Mouse (Mus musculus) adrenal gland, postnatal 36 days (tissue): Measurements from ENCODE around the gene Smyd2. TPM values are rescaled to one million over a fixed set of nuclear protein-coding genes. Genes with fewer than 3 reads are reported as not detected.
A peak's percentile ranks its signal among the peaks of the same experiment; 100 is the strongest.

Source experiments
- DNase-seq, 2 experiments: peaks; one replicate each; pipeline ENCODE4 v3.0.0; 2021; ENCODE audit warnings: mixed read lengths in 1 of 2
- total RNA-seq, 2 experiments: library from RNA; stranded (reverse); gene quantifications; 2 replicates each; pipeline ENCODE4 v1.2.3; 2021

Gene Smyd2
- total RNA-seq, 2 experiments from 2014 or later = 76.7 to 81.8 TPM

GRCm38 (mm10) chr1:189872050-189872449 lies 50.1 kb downstream of the Smyd2 start:
- DNase-seq = no peak

DNA sequence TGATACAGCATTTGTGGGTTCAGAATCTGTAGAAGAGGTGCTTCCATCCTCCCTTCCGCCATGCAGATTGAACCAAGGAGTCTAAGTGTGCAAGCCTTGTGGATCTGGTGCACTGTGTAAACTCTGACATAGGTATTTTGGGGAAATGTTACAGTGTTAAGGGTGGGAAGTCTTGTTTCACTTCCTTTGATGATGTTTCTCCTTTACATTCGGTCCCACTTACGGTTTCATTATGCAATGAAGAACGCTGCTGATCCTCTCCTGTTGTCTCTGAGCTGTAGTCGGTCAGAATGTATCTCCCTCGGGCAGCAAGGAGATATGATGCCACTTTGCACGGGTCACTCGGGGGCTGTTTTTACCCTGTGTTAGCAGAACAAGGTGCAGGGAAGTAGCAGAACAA lies 50.5 kb downstream of the Smyd2 start:
- DNase-seq = no peak

DNA sequence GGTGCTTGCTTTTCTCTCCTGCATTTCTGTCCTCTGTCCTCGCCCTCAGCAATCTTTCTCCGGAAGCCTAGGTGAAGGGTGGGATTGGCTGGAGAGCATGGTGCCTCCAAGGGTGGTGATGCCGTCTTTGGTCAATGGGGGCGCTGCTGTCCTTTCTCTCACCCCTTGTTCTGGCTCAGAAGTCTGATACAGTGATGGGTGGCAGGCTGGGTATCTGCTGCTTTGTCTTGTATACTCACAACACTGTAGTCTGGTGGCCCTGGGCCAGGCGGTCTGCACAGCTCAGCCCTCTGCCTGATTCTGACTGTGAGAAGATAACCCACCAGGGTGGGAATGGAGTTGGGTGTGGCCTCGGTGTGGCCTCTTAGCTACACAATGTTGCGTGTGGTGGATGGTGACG lies 51.6 kb downstream of the Smyd2 start:
- no peak for DNase-seq

DNA sequence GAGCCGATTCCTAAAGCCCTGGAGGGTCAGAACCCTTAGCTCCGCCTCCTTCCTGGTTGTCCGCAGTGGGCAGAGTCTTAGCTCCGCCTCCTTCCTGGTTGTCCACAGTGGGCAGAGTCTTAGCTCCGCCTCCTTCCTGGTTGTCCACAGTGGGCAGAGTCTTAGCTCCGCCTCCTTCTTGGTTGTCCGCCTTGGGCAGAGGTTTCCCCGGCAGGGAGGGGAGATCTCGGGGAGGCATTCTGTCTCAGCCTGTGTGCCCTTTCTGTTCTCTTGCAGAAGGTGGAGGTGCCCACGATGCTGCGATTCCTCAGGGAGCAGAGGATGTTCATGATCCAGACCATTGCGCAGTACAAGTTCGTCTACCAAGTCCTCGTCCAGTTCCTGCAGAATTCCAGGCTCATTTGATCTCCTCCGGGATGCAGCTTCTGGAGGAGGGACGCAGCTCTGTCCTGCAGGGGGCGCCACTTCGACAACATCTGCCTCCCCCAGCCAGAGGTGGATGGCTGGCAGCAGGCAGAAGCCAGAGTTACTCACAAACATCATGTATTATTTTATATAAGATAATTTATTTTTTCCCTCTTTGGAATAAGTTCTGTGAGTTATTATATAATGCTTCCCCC lies 52.4 kb downstream of the Smyd2 start:
- peak; percentile 33 to 43 for DNase-seq

- DNase-seq = peak; percentile 75 to 77
Measured at GRCm38 (mm10) chr1:189868036-189868435, 54.1 kb downstream of the Smyd2 start.

GRCm38 (mm10) chr1:189867497-189867896 lies 54.7 kb downstream of the Smyd2 start:
- peak; percentile 72 to 77 for DNase-seq

DNA sequence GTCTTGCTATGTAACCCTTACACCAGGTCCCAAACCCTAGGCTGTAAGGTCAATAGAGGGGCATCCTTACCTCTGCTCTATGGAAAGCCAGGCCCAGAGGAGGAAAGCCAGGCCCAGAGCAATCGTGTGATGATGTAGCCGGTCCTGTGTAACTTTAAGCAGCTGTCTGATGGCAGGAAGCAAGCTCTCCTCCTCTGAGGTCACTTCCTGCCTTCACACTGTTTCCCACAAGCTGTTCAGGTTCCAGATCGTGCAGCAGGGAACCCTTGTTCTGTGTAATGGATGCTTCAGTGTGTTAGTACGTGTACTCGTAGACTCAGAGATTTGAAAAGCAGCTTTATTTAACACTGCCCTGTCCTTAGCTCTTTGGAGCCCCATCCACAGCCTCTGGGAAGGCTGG lies 55.1 kb downstream of the Smyd2 start:
- no peak for DNase-seq

DNA sequence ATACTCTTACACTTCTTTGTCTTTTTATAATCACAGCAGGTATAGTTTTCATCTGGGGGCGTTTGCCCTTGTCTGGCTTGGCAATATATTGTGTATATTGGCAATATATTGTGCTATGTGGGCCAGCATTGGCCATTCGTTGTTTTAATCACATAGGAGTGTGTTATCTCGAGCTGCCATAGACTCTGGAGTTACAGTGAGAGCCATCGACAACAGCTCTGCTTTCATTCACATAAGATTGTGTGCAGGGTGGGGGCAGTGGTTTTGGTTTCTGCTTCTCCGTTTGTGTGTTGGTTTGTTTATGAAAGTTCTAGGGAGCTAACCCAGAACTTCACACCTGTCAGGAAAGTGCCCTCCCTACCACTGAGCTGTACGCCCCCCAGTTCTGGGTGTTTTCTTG lies 55.5 kb downstream of the Smyd2 start:
- no peak for DNase-seq

- DNase-seq = no peak
Measured at GRCm38 (mm10) chr1:189864846-189865560, 57.2 kb downstream of the Smyd2 start.

DNA sequence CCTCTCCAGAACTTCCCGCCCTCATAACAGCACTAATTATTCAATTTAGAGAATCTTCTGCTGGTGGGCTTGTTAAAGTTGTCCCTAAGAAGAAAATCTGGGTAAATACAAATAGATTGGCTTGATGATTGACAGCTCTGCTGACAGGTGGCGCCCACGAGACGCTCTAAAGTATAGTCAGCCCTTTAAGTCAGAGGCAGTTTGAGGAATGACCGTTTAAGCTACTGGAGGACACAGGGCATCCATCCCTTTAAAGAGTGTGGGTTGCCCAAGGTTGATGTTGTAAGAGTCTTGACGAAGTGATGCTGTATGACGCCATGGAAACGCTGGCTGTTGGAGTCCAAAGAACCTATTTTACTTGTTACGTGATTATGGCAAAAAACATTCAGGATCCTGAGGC lies 57.9 kb downstream of the Smyd2 start:
- DNase-seq = no peak

- DNase-seq = no peak
Measured at GRCm38 (mm10) chr1:189863727-189864126, 58.4 kb downstream of the Smyd2 start.

- no peak for DNase-seq
Measured at GRCm38 (mm10) chr1:189860942-189861315, 61.2 kb downstream of the Smyd2 start.

DNA sequence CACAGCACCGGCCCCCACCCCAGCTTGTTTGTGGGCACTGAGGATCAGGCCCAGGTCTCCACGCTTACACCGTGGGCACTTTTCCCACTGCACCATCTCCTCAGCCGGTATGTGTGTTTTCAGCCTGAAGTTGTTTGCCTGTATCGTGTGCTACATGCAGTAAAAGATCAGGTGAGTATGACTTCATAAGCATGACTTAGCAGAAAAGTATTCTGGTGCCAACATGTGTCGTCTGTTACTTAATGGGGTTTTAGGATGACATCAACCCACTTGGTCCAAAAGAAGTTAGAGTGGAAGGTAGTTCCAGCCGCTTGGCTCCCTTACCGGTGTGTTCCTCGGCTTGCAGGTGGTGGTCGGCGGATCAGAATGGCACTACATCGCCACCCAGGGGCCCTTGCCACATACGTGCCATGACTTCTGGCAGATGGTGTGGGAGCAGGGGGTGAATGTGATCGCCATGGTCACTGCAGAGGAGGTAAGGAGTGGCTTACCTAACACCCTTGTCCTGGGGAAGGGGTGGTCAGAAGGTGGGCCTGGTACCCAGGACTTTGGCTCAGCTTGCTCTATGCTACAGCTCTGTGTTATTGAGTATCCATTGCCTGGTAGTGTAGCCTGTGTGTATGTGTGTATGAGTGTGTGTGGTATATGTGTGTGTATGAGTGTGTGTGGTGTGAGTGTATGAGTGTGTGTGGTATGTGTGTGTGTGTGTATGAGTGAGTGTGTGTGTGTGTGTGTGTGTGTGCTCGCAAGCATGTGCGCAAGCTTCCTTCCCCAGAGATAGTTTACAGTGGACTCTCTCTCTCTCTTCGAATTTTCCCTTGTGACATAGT lies 61.8 kb downstream of the Smyd2 start:
- no peak for DNase-seq

DNA sequence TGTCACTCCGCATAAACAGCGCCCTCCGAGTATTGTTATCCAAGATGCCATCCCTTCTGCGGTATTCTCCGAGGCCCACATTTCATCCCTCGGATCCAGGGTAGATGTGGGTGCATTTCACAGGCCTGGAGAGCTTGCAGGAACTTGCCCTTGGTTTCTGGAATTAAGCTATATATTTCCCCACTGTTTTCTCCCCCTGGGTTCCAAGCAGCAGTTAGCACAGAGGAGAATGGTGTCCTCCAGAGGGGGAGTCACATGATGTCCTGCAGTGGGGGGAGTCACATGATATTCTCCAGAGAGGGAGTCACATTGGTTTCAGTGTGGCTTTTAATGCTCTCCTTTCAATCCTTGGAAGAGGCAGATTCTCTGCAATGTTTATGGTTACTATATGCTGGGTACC lies 63.8 kb downstream of the Smyd2 start:
- no peak for DNase-seq

- DNase-seq = no peak
Measured at GRCm38 (mm10) chr1:189855739-189856138, 66.4 kb downstream of the Smyd2 start.

- no peak for DNase-seq
Measured at GRCm38 (mm10) chr1:189854646-189855045, 67.5 kb downstream of the Smyd2 start.

- DNase-seq = no peak
Measured at GRCm38 (mm10) chr1:189852456-189852855, 69.7 kb downstream of the Smyd2 start.

GRCm38 (mm10) chr1:189852051-189852450 lies 70.1 kb downstream of the Smyd2 start:
- no peak for DNase-seq

DNA sequence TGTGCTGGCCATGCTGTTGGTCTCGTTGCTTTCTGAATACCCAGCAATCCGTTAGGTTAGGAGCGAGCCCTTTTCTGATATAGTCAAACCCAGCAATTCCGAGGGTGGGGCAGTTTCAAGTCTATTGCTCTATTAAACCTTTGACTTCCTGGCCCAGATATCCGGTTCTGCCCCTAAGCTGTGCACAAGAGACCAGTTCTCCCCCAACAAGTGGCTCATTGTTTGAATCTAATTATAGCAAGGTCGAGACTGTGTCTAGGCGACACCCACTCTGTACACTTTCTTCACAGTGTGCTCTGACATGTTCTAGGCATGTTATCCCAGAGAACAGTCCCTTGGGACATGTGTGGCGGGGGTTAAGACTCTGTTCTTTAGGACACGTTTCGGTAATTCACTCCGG lies 72.6 kb downstream of the Smyd2 start:
- DNase-seq = no peak

DNA sequence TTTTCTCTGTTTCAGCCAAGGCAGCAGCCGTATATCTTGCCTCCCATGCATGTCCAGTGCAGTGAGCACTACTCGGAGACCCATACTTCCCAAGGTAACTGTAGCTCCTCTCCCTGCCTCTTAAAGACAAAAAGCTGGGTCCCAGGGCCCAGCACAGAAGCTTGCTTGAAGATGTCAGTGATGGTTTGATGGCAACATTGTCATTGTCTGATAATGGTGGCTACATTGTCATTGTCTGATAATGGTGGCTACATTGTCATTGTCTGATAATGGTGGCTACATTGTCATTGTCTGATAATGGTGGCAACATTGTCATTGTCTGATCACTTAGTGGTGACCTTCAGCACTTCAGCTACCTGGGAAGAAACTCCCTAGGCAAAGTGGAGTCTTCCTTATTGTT lies 75.8 kb downstream of the Smyd2 start:
- DNase-seq = no peak

DNA sequence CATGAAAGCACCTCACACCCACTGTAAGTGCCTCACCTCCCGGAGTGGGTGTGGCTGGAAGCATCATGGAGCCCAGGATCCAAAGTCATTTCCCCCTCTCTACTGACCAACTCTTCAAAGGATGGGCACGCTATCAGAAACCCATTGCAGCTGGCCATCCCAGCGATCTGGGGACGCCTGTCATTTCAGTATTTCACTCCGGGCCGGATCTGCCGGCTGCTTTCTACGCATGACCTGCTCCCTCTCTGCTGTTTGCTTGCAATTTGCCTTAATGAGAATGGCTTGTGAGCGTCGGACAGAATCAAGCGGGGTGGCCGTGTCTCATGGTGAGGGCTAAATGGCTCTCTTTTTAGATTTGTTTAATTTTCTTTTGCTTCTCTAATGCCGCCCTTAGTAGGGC lies 88.0 kb downstream of the Smyd2 start:
- DNase-seq = no peak

GRCm38 (mm10) chr1:189833351-189833750 lies 88.8 kb downstream of the Smyd2 start:
- no peak for DNase-seq

GRCm38 (mm10) chr1:189830797-189831232 lies 91.3 kb downstream of the Smyd2 start:
- DNase-seq = peak; percentile 8 to 25
